Mouse (Mus musculus): ENCODE measurements around the gene Klhdc10. TPM values are rescaled to one million over a fixed set of nuclear protein-coding genes. Genes with fewer than 3 reads are reported as not detected.
A peak's percentile ranks its signal among the peaks of the same experiment; 100 is the strongest.

The Klhdc10 gene
- polyA plus RNA-seq, 1 experiment from 2014 or later, result 19.2 TPM

DNA sequence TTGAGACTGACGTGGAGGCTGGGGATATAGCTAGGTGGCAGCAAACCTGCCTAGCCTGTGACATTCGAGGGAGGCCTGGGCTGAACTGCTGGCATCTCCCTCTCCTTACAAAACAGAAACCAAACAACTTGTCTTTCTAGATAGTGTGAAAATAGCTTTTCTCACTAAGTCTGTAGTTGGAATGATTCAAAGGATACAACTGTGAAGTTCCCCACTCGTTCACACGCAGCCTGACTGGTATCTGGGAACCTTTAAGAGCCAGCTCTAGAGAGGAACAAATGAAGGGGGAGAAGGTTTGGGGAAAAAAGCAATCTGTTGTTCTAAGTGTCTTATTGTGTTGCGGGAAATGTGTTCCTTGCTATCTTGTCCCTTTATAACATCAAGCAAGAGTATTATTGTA lies 57.0 kb downstream of the Klhdc10 start:
- peaks cover 35% of the 10 kb centered on the region for H3K4me1 ChIP-seq (replicated peaks; ENCODE audit: control insufficient read depth, insufficient read depth, low read length)
- no peak overlapping the region for H3K9ac ChIP-seq (ENCODE audit: low read depth, low read length)
- no peaks in the 10 kb centered on the region for H3K9me3 ChIP-seq (ENCODE audit: control insufficient read depth, low read length)
- H3K27me3 ChIP-seq (replicated peaks; ENCODE audit: control insufficient read depth, insufficient read depth, low read length), result no peaks in the 10 kb centered on the region; the same call in 1 of the 2 replicates
- peaks cover 7% of the 10 kb centered on the region; the same call in 1 of the 2 replicates for H3K36me3 ChIP-seq (ENCODE audit: control insufficient read depth, insufficient read depth, low read length)
- no peak overlapping the region for H3K27ac ChIP-seq (ENCODE audit: low read depth, low read length)
- no peak overlapping the region for H3K4me3 ChIP-seq (ENCODE audit: low read depth, low read length)
- DNase-seq (ENCODE audit: low spot score) (no peak), ATAC-seq (replicated peaks; ENCODE audit: low FRiP score) (no peak)
- WGBS, result 80% methylated on average over 5 of the region's 5 CpGs
- no peak overlapping the region for H3K4me2 ChIP-seq

DNA sequence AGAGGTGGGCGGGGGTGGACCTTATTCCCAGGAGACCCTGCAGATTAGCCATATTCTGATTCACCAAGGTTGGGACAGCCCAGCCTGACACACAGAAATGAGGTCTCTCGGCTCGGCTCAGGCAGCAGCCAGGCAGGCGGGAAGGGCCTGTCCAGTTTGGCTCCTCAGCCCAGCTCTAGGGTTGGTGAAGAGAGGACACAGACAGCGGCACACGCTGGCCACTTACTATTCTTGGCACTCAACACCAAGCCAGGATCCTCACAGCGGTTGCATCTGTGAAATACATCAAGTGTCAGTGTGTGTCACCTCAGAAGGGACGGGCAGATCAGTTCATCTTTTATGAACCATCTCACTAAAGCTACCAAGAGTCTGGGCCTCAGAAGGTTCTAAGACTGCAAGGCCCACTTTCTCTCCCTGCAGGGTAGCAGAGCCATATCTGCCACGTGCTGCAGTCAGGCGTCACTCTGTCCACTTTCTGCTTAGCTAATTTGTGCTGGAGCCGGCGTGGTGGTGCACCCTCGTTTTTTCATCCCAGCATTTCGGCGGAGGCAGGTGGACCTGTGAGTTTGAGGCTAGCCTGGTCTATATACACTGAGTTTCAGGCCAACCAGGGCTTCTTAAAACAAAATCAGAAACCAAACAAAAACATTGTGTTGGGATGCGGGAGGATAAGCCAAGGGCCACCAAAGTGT lies 57.5 kb downstream of the Klhdc10 start:
- Histone ChIP-seq H3K27me3 (replicated peaks; ENCODE audit: control insufficient read depth, insufficient read depth, low read length) (no peaks in the 10 kb centered on the region; the same call in 1 of the 2 replicates), H3K9me3 (ENCODE audit: control insufficient read depth, low read length) (no peaks in the 10 kb centered on the region), H3K36me3 (ENCODE audit: control insufficient read depth, insufficient read depth, low read length) (peaks cover 7% of the 10 kb centered on the region; the same call in 1 of the 2 replicates), H3K4me3 (ENCODE audit: low read depth, low read length) (peak overlapping the region; percentile 54), H3K27ac (ENCODE audit: low read depth, low read length) (peak overlapping the region; percentile 86; the same call in 1 of the 2 replicates), H3K9ac (ENCODE audit: low read depth, low read length) (peak overlapping the region; percentile 72), H3K4me1 (replicated peaks; ENCODE audit: control insufficient read depth, insufficient read depth, low read length) (peaks cover 35% of the 10 kb centered on the region), H3K4me2 (peak overlapping the region; percentile 82)
- WGBS, result 74% methylated on average over 16 of the region's 16 CpGs
- ATAC-seq (replicated peaks; ENCODE audit: low FRiP score), result no peak
- DNase-seq (ENCODE audit: low spot score), result no peak

- Histone ChIP-seq H3K4me3 (ENCODE audit: low read depth, low read length) (peak overlapping the region; percentile 54), H3K27me3 (replicated peaks; ENCODE audit: control insufficient read depth, insufficient read depth, low read length) (no peaks in the 10 kb centered on the region; the same call in 1 of the 2 replicates), H3K36me3 (ENCODE audit: control insufficient read depth, insufficient read depth, low read length) (peaks cover 4% of the 10 kb centered on the region; the same call in 1 of the 2 replicates), H3K4me2 (peak overlapping the region; percentile 82), H3K4me1 (replicated peaks; ENCODE audit: control insufficient read depth, insufficient read depth, low read length) (peaks cover 35% of the 10 kb centered on the region), H3K9me3 (ENCODE audit: control insufficient read depth, low read length) (no peaks in the 10 kb centered on the region), H3K9ac (ENCODE audit: low read depth, low read length) (peak overlapping the region; percentile 72), H3K27ac (ENCODE audit: low read depth, low read length) (peak overlapping the region; percentile 86)
- ATAC-seq (replicated peaks; ENCODE audit: low FRiP score) (peak; percentile 46), DNase-seq (ENCODE audit: low spot score) (peak; percentile 84)
- WGBS, result 8% methylated on average over 40 of the region's 40 CpGs
These were observed 58.4 kb downstream of the Klhdc10 start for GRCm38 (mm10) chr6:30459811-30460749.

GRCm38 (mm10) chr6:30460750-30461446 lies 59.2 kb downstream of the Klhdc10 start:
- Histone ChIP-seq H3K4me1 (replicated peaks; ENCODE audit: control insufficient read depth, insufficient read depth, low read length) (peaks cover 35% of the 10 kb centered on the region), H3K4me2 (peak overlapping the region; percentile 82), H3K9me3 (ENCODE audit: control insufficient read depth, low read length) (no peaks in the 10 kb centered on the region), H3K27ac (ENCODE audit: low read depth, low read length) (peak overlapping the region; percentile 86), H3K27me3 (replicated peaks; ENCODE audit: control insufficient read depth, insufficient read depth, low read length) (no peaks in the 10 kb centered on the region; the same call in 1 of the 2 replicates), H3K4me3 (ENCODE audit: low read depth, low read length) (no peak overlapping the region), H3K9ac (ENCODE audit: low read depth, low read length) (peak overlapping the region; percentile 72), H3K36me3 (ENCODE audit: control insufficient read depth, insufficient read depth, low read length) (no peaks in the 10 kb centered on the region)
- ATAC-seq (replicated peaks; ENCODE audit: low FRiP score), result peak; percentile 72
- peak; percentile 80 for DNase-seq (ENCODE audit: low spot score)
- WGBS, result 33% methylated on average over 19 of the region's 19 CpGs

GRCm38 (mm10) chr6:30461755-30462344 lies 60.2 kb downstream of the Klhdc10 start:
- Histone ChIP-seq H3K4me3 (ENCODE audit: low read depth, low read length) (no peak overlapping the region), H3K9me3 (ENCODE audit: control insufficient read depth, low read length) (no peaks in the 10 kb centered on the region), H3K4me2 (no peak overlapping the region), H3K9ac (ENCODE audit: low read depth, low read length) (no peak overlapping the region), H3K27me3 (replicated peaks; ENCODE audit: control insufficient read depth, insufficient read depth, low read length) (no peaks in the 10 kb centered on the region; the same call in 1 of the 2 replicates), H3K36me3 (ENCODE audit: control insufficient read depth, insufficient read depth, low read length) (no peaks in the 10 kb centered on the region), H3K4me1 (replicated peaks; ENCODE audit: control insufficient read depth, insufficient read depth, low read length) (peaks cover 37% of the 10 kb centered on the region), H3K27ac (ENCODE audit: low read depth, low read length) (no peak overlapping the region)
- no peak for DNase-seq (ENCODE audit: low spot score)
- 68% methylated on average over 13 of the region's 13 CpGs for WGBS
- ATAC-seq (replicated peaks; ENCODE audit: low FRiP score), result no peak

DNA sequence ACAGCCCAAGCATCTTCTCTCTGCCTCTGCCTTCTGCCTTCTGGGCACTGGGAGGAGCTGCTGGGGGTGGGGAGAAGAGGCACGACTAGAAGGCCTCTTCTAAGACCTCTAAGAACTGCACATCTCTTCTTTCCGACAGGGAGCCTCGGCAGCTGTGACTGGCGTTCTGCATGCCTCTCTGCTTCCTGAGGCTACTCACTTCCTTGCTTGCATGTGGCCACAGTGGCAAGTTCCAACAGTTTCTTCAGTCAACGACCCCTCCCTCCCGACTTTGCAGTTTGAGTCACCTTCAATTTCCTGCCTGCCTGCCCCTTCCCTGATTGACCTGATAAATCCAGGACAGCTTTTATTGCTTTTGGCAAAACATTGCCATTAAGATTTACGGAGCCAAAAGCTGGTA lies 61.2 kb downstream of the Klhdc10 start:
- Histone ChIP-seq H3K27me3 (replicated peaks; ENCODE audit: control insufficient read depth, insufficient read depth, low read length) (no peaks in the 10 kb centered on the region; the same call in 1 of the 2 replicates), H3K27ac (ENCODE audit: low read depth, low read length) (no peak overlapping the region), H3K9me3 (ENCODE audit: control insufficient read depth, low read length) (no peaks in the 10 kb centered on the region), H3K36me3 (ENCODE audit: control insufficient read depth, insufficient read depth, low read length) (no peaks in the 10 kb centered on the region), H3K4me3 (ENCODE audit: low read depth, low read length) (no peak overlapping the region), H3K4me1 (replicated peaks; ENCODE audit: control insufficient read depth, insufficient read depth, low read length) (peaks cover 39% of the 10 kb centered on the region), H3K9ac (ENCODE audit: low read depth, low read length) (no peak overlapping the region), H3K4me2 (no peak overlapping the region)
- WGBS, result 19% methylated on average over 7 of the region's 7 CpGs
- DNase-seq (ENCODE audit: low spot score) (no peak), ATAC-seq (replicated peaks; ENCODE audit: low FRiP score) (no peak)

DNA sequence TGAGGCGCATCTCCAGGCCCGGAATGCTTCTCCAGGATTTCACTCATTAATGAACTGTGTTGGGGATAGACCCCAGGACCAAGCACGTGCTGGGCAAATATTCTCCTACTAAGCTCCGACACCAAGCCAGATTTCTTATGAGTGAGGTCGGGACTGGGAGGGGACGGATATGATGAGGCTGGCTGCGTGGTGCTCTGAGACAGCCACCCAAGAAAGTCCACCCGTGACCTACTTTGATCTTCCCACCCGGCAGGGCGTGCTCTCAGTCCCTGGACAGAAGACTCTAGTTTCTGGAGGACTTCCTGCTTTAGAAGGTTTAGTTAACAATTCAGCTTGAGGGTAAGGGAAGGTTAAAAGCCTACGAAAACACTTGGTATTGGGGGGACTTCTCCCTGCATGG lies 63.9 kb downstream of the Klhdc10 start:
- DNase-seq (ENCODE audit: low spot score), result no peak
- H3K4me1 ChIP-seq (replicated peaks; ENCODE audit: control insufficient read depth, insufficient read depth, low read length), result peaks cover 29% of the 10 kb centered on the region
- no peaks in the 10 kb centered on the region for H3K36me3 ChIP-seq (ENCODE audit: control insufficient read depth, insufficient read depth, low read length)
- no peaks in the 10 kb centered on the region for H3K9me3 ChIP-seq (ENCODE audit: control insufficient read depth, low read length)
- no peak overlapping the region for H3K4me3 ChIP-seq (ENCODE audit: low read depth, low read length)
- no peak overlapping the region for H3K9ac ChIP-seq (ENCODE audit: low read depth, low read length)
- H3K27me3 ChIP-seq (replicated peaks; ENCODE audit: control insufficient read depth, insufficient read depth, low read length), result no peaks in the 10 kb centered on the region; the same call in 1 of the 2 replicates
- no peak overlapping the region for H3K4me2 ChIP-seq
- H3K27ac ChIP-seq (ENCODE audit: low read depth, low read length), result no peak overlapping the region
- no peak for ATAC-seq (replicated peaks; ENCODE audit: low FRiP score)
- WGBS, result 82% methylated on average over 11 of the region's 11 CpGs

DNA sequence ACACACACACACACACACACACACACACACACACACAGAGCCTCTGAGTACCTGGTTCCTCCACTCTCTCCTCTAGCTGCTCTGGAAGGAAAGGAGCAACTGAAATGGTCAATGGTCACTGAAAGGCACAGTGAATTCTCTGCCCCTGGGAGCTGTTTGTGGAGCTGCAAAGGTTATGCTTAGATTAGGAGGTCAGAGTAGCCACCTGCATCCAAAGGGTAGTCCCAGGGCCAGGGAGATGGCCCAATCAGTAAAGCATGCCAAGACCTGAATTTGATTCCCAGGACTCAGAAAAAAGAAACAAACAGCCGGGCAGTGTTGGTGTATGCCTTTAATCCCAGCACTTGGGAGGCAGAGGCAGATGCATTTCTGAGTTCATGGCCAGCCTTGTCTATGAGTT lies 66.4 kb downstream of the Klhdc10 start:
- 69% methylated on average over 1 of the region's 1 CpGs for WGBS
- no peak for DNase-seq (ENCODE audit: low spot score)
- no peak overlapping the region for H3K9ac ChIP-seq (ENCODE audit: low read depth, low read length)
- no peak overlapping the region for H3K27ac ChIP-seq (ENCODE audit: low read depth, low read length)
- H3K4me1 ChIP-seq (replicated peaks; ENCODE audit: control insufficient read depth, insufficient read depth, low read length), result peaks cover 10% of the 10 kb centered on the region
- H3K4me2 ChIP-seq, result no peak overlapping the region
- H3K4me3 ChIP-seq (ENCODE audit: low read depth, low read length), result no peak overlapping the region
- no peaks in the 10 kb centered on the region for H3K9me3 ChIP-seq (ENCODE audit: control insufficient read depth, low read length)
- no peaks in the 10 kb centered on the region for H3K27me3 ChIP-seq (replicated peaks; ENCODE audit: control insufficient read depth, insufficient read depth, low read length)
- H3K36me3 ChIP-seq (ENCODE audit: control insufficient read depth, insufficient read depth, low read length), result no peaks in the 10 kb centered on the region
- no peak for ATAC-seq (replicated peaks; ENCODE audit: low FRiP score)

Measured in liver, embryonic 11.5 days (tissue).